Mouse (Mus musculus) inflammation-experienced regulatory T-cells, adult 6 months (primary cell): ENCODE results near the gene Brd3os. TPM values are rescaled to one million over a fixed set of nuclear protein-coding genes. Genes with fewer than 3 reads are reported as not detected.

Experiments used
- ATAC-seq: one replicate; pipeline ENCODE4 v1.8.0; 2017
- polyA plus RNA-seq, 3 experiments: library from polyadenylated mRNA; unstranded; fragments of 100-300 nt; shearing (Covaris generic); gene quantifications; one replicate each; pipeline ENCODE4 v1.2.1; 2017

Gene Brd3os
- polyA plus RNA-seq, 3 experiments from 2014 or later, result not detected

DNA sequence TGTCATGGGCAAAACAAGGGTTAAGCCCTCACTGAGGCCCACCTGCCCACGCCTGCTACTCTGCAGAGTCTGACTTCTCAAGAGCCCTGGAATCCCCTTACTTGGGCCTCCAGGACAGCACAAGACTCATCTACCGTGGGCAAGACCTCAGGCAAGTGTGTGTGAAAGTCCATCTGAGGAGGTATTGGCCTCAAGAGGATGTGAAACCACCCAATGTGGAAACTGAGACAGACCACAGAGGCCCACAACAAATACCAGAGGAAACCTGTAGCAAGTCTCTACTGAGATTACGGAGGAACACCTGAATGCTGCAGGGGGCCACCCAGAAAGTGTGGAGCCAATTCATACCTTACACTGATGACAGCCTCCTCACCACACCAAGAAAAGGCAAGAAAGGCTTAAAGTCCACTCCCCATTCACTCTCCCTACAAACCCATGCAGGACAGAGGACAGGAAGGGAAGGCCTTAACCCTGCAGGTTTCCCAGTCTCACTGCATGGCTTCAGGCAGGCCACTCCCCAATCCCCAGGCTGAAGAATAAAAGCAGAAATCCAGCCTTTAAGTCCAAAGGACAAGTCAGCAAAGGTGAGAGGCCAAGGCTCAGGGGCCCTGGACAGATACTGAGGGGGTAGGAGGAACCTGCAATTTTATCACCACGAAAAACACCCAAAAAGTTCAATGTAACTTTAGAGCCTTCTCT lies 27.3 kb downstream of the Brd3os start:
- no peak for ATAC-seq

DNA sequence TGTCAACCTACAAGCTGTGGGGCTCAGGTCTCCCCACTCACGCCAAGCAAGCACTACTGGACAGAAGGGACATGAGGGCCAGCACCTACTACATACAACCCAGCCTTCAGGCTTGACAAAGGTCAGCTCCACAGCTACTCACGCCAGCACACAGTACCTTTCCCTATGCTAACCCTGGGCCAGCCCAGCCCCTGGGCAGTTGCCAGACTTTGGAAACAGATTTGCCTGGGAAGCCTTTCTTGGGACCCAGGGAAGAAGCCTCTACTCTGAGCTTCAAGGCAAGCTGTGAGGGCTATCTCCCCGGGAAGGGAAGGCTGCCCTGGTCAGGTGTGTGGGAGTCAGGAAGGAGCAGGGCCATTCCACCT lies 27.8 kb downstream of the Brd3os start:
- ATAC-seq, result no peak

DNA sequence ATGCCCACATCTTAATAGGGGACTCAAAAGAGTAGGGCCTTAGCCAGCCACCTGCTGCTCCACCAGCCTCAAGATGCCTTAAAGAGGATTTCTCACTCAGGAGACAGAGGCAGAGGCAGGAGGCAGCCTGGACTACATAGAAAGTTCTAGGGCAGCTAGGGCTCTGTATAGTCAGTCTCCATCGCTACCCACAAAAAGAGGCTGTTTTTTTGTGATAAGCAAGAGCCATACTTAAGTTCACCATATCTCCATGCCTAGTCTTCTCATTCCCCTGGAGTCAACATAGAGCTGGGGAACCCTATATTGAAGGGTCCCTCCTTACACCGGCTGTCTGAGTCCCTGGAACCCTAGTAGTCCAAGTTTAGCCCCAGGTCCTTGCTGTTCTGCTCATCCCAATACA lies 28.4 kb downstream of the Brd3os start:
- no peak for ATAC-seq

DNA sequence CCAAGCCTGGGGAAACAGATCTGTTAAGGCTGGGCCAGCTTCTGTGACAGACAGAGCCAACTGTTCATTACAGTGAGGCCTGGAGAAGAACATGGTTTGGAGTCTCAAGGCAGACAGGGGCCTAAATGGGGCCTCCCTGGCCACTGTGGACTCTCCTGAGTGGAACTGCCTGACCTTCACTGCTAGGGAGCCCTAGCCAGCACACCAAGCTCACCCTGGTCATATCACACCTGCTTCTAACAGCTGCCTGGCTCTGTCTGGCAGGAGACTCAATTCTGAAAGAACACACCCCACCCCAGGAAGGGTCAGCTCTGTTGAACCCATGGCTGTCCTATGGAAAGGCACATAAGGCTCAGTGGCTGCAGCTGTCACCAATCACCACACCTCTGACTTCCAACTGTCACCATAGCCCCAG lies 29.1 kb downstream of the Brd3os start:
- no peak for ATAC-seq

DNA sequence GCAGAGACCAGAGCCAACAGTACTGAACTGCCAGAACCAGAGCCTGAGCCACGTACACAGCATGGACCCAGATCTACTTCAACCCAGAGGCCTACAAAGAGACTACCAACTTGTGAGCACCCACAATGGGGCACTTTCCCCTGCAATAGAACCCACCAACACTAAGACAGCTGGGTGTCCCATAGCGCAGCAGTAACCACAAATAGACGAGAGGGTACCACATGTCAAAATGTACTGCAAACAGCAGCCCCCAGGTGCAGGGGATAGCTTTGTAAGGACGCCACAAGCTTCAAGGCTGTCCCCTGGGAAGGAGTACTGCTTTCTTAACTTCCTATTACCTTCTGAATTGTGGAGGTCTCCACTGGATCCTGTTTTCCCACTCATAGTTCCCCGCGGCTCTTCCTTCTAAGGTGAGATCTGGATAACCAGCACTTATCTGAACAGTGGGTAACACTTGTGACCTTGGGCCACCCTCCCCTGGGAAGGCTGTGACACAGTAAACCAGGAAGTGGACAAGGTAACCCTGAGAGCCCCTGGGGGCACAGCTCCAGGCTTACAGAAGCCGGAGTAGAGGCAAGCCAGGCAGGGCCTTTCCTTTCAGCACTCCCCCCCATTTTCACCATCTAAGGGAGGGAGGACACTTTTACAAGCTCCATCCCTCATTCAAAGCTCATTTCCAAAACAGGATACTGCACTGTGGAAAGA lies 31.1 kb downstream of the Brd3os start:
- no peak for ATAC-seq

DNA sequence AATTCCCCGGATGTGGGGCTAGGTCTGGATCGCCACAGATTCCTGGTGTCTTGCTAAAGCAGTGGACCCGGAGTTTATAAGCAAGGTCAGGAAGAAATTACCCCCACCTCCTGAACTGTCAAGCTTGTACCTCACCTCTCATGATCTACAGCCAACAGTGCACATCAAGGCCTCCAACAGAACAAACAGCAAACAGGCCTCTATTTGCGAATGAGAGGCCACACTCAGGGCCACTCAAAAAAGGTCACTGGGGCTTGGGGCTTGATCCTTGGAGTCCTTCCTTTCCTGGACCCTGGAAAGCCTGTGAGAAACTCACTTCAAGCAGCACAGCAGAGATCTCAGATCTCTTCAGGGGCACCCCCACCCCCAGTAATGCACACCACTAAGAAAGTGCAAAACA lies 31.8 kb downstream of the Brd3os start:
- no peak for ATAC-seq

DNA sequence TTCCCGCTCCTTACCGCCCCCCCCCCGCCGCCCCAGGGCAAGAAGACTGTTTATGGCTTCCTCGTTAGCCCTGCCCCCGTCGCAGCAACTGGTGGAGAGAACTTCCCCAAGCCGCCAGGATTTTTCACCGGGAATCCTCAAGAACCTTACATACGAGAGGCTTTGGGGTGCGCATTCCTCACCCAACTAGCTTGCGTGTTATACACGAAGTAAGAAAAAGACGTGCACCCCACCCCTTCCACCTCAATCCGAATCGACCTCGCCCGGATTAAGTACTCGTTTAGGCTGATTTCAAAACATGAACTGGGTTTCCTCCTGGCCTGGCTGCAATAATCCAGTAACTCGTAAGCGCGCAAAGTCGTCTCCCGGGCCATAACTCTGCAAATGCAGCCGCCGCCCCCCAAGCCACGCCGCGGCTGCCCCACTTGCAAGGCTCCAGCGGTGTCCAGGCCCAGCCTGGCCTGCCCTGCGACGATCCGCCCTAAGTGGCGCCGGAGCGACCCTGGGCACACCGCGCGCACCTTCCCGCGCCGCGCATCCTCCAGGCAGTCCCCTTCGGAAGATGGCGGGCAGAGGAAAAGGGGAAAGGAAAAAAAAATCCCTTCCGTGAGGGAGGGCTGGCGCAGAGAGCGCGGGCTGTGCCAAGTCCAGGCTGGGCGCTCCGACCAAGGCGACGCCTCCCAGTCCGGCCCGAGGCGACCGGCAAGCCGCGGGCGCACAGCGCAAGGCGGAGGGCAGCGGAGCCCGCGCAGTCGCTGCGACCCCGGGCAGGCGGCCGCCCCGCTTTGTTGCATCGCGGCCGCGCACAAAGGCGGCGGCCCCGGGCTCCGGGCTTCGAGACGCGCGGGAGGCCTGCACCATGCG lies 32.7 kb downstream of the Brd3os start:
- ATAC-seq, result peak; percentile 13

DNA sequence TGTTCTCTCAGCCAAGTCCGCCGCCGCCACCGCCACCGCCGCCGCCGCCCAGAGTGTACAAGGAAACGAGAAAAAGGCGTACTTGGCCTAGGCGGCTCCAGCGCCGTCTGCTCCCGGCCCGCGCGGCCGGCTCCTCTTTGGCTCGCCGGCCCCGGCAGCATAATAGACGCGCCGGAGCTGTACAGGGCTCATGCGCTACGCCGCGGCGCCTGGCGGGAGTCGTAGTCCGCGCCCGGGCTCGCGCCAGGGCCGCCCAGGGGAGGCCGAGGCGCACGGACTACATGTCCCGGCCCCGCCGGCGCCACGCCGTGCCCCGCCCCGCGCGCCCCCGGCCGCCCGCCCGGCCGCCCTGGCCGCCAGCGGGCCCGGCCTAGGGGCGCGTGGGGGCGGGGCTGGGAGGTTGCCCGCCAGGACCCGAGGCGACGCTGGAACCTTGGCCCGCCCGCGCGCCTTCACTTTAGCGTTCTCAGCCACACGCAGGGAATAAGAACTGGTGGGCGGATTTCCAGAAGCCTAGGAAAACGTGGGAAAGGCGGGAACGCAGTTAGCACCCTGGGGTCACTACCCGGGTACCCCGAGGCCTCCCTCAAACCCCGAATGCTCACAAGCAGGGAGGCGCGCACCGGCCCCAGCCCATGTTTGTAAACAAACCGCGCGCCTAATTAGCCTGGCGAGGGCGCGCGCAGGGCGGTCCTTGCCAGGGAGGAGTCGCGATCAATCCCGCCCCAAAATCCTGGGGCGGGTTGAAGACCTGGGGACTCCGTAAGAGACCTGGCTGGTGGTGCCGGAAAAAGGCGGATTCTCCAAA lies 33.6 kb downstream of the Brd3os start:
- peak; percentile 93 for ATAC-seq

DNA sequence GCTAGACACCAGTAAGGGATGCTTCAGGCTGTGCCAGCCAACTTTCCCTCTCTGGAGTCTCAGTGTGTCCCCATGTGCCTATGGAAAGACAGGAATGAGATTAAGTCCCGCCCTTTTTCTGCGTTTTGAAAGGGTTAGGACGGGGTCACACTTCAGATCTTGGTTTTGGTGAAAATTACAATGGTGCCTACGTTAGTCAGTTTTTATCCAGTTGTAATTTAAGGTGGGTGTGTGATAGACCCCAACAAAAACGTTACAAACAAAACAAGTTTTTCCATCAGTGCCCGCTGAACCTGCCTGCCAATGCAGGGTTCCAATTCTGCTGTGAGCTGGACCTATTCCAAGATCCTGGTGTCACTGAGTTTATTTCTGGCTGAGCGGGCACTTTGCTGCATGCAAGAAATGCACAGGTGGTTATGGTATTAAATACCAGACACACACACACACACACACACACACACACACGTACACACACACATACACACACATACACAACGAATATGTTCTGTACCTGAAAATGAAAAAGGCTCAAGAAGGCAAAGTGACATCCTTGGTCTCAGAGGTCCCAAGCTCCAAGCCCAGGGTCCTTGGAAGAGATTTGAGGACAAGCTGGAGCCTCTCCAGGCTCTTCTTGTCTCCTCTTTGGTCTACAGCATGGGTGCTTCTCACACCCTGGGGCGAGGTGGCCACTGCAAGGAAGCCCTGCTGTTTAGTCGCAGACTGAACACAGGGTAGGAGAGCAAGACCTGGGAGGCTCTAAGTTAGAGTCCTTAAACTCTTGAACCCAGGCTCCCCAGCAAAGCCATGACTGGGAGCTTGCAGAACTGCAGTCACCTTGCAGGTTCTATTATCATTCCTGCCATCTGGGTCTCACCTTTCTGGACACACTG lies 34.4 kb downstream of the Brd3os start:
- no peak for ATAC-seq

DNA sequence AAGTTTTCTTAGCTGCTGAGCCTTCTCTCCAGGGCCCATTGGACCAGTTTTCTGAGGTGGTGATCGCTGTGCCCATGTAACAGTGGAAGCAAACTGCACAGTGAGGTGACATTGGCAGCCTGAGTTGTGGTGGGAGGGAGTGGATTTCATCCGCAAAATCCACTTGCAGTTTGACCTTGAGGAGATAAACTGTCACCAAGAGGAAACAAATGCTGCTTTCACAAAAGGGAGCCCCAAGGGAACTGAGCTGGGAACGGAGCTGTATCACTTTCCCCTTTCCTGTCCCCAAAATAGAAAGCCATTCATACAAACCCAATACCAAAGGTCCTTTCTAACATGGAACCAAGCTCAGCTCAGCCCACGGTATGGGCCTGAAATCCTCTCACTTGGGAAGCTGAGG lies 37.7 kb downstream of the Brd3os start:
- ATAC-seq, result no peak

DNA sequence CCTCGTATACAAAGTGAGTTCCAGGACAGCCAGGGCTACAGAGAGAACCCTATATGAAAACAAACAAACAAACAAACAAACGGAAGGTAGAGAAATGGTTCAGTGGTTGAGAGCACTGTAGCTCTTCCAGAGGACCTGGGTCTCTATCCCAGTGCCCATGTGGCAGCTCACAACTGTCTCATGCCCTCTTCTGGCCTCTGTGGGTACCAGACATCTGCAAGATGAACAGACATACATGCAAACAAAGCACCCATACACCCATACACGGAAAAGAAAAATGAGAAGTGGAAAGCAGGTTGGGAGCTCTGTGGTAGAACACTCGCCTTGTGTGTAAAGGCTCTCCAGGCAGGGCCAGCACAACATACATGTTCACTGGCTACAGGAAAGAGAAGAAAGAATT lies 38.2 kb downstream of the Brd3os start:
- no peak for ATAC-seq

DNA sequence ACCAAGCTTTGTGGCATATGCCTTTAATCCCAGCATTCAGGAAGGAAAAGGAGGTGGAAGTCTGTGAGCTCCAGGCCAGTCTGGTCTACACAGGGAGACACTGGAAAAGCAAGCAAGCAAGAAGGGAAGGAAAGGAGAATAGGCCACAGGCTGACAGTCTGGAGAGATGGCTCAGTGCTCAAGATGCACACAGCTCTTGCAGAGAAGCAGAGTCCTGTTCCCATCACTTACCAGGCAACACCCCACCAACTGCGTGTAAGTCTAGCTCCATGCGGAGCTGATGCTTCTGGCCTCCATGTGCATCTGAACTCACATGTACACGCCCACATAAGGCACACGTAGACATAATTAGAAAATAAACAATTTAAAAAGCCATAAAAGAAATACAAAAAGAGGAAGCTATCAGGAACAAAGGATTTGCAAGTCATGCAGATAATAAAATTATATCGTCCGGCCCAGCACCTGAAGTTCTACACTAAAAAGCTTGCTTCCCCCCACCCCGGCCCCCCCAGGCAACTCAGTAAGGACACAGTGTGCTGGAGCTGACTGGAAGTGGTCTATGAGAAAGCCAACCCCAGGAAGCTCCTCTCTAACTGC lies 40.2 kb downstream of the Brd3os start:
- ATAC-seq, result no peak

DNA sequence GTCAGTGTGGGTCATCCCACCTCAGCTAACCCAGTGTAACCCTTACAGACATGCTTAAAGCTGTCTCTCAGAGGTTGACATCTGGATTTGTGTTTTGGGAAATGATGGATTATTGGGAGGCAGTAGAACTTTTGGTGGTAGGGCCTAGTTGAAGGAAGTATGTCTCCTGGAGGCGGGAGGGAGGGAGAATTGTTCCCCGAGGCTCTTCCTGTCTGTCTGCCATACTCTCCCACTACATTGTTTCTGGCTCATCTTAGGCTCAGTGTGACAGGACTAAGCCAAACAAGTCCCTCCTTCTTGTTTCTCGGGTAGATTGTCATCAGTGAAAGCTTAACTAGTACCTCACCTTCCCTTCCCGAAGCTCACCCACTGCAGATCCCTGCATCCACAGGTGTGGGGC lies 44.6 kb downstream of the Brd3os start:
- no peak for ATAC-seq

DNA sequence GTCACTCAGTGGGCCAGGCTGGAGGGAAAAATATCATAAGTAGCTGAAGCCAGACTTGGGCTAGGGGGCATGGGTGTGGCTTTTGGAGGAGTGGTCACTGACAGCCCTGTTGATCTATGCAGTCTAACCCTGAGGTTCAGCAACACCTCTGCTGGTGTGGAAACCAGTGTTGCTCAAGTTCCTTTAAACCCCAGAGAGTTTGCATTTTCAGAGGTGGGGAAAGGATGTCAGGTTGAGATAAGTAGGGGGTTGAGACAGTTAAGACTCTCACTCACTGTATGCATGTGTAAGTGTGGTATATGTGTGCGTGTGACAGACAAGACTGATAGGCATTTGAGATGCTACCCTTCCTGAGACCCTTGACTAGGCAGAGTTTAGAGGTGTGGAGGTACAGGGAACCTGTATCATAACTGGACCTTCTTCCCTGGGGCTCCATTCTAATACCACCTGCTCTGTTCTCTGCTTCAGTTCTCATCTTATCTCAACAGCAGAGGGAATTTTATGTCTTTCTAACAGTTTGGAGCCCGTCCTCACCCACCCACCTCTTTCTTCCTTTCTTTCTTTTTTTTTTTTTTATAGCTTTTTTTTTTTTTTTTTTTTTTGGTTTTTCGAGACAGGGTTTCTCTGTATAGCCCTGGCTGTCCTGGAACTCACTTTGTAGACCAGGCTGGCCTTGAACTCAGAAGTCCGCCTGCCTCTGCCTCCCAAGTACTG lies 45.4 kb downstream of the Brd3os start:
- ATAC-seq, result no peak

DNA sequence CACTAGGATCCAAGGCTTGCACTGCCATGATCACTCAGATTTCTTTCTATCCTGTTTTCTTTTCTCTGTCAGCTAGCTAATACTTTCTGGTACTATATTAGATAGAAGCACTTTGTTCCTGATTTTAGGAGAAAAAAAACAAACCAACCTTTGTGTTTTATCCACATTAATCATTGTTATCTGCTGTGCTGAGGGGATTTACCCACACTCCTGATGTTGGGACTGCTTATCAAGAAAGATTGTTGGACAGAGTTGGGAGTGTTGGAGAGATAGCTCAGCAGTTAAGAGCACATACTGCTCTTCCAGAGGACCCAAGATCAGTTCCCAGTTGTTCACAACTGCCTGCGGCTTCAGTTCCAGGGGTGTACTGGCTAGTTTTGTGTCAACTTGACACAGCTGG lies 46.2 kb downstream of the Brd3os start:
- no peak for ATAC-seq

DNA sequence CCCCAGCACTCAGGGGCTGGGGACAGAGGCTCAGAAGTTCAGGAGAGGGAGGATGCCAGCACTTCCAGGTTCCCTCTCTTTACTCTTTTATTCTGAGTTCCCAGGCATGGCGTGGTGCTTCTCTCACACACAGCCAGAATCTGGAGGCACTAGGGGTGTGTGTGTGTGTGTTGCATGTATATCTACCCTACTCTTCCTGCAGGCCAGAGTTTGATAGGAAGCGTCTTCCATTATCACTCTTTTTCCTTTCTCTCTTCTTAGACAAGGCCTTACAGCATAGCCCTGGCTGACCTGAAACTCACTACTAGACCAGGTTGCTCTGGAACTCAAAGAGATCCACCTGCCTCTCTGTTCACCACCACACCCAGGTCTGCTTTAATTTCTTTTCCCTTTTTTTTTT lies 48.8 kb downstream of the Brd3os start:
- ATAC-seq, result no peak
